Mouse (Mus musculus) bone marrow, adult 2 months (tissue): ENCODE measurements around the gene Tdp1. TPM values are rescaled to one million over a fixed set of nuclear protein-coding genes. Genes with fewer than 3 reads are reported as not detected.
"Not testable (repeated sequence)": the region's sequence is repeated elsewhere in the genome, so short reads cannot be mapped to it uniquely, and the experiment has no call there.

ENCODE experiments used
- H3K27ac ChIP-seq: fragments of 200-500 bp; 2 replicates; pipeline ENCODE4 v1.5.1; 2012; ENCODE audit warnings: low read depth, mild to moderate bottlenecking, control low read depth, inconsistent platforms, low read length; ENCODE audit not compliant: control insufficient read depth, poor library complexity, insufficient read depth
- H3K4me1 ChIP-seq: fragments of 200-500 bp; 2 replicates; pipeline ENCODE4 v1.6.1; 2011; ENCODE audit warnings: low read length; ENCODE audit not compliant: control insufficient read depth, insufficient read depth
- H3K4me3 ChIP-seq: fragments of 200-500 bp; replicated peaks from 2 replicates; pipeline ENCODE3; 2011; ENCODE audit warnings: mild to moderate bottlenecking, low read depth, low read length, control low read depth; ENCODE audit not compliant: control insufficient read depth
- CTCF ChIP-seq: fragments of 200-500 bp; IDR thresholded peaks from 2 replicates; pipeline ENCODE4 v1.5.1; 2011; ENCODE audit warnings: low read length, control low read depth; ENCODE audit not compliant: control insufficient read depth, insufficient read depth
- POLR2A ChIP-seq: fragments of 200-500 bp; IDR thresholded peaks from 2 replicates; pipeline ENCODE4 v1.6.1; 2011; ENCODE audit warnings: low read depth, mild to moderate bottlenecking, control low read depth, low read length, borderline replicate concordance; ENCODE audit not compliant: control insufficient read depth
- WGBS: fragments of 180-500 bp; shearing (Covaris S2); methylation state at CpG from one replicate; pipeline ENCODE4 v1.1.7; 2018; 5-methylcytosine and 5-hydroxymethylcytosine counted together
- polyA plus RNA-seq: library from polyadenylated mRNA; stranded (reverse); fragments of >200 nt; gene quantifications from 2 replicates; pipeline ENCODE4 v1.2.4, GENCODE M21; 2011; ENCODE audit warnings: low replicate concordance; ENCODE audit not compliant: missing spikeins, insufficient read depth, insufficient read length

The Tdp1 gene
- polyA plus RNA-seq, 1 experiment: 25.1 TPM

GRCm38 (mm10) chr12:99966116-99966770 lies 81.9 kb downstream of the Tdp1 start:
- Histone ChIP-seq H3K27ac (peak overlapping the region; percentile 22; the same call in 1 of the 2 replicates), H3K4me1 (no peaks in the 10 kb centered on the region), H3K4me3 (peak overlapping the region; percentile 46)
- no peak for TF ChIP-seq CTCF
- TF ChIP-seq POLR2A: no peak
- 12% methylated on average over 25 of the region's 25 CpGs for WGBS

GRCm38 (mm10) chr12:99966881-99967363 lies 82.6 kb downstream of the Tdp1 start:
- H3K4me3 ChIP-seq: no peak overlapping the region
- TF ChIP-seq CTCF (no peak), POLR2A (no peak)
- WGBS: 10% methylated on average over 12 of the region's 12 CpGs

GRCm38 (mm10) chr12:99969906-99970305 lies 85.6 kb downstream of the Tdp1 start:
- no peak overlapping the region for H3K4me3 ChIP-seq
- no peak for TF ChIP-seq POLR2A
- TF ChIP-seq CTCF: no peak
- H3K27ac ChIP-seq: no peak overlapping the region
- 74% methylated on average over 4 of the region's 4 CpGs for WGBS
- H3K4me1 ChIP-seq: no peaks in the 10 kb centered on the region

More at GRCm38 (mm10) chr12:99966881-99967363, 82.6 kb downstream of the Tdp1 start:
- Histone ChIP-seq H3K4me1 (no peaks in the 10 kb centered on the region), H3K27ac (no peak overlapping the region)

GRCm38 (mm10) chr12:99971205-99971894 lies 87.0 kb downstream of the Tdp1 start:
- H3K27ac ChIP-seq, H3K4me3 ChIP-seq, H3K4me1 ChIP-seq: not testable (repeated sequence)
- WGBS: 61% methylated on average over 7 of the region's 7 CpGs

GRCm38 (mm10) chr12:99972825-99973224 lies 88.5 kb downstream of the Tdp1 start:
- TF ChIP-seq CTCF (no peak), POLR2A (no peak)
- Histone ChIP-seq H3K4me3 (no peak overlapping the region), H3K27ac (no peak overlapping the region), H3K4me1 (no peaks in the 10 kb centered on the region)
- 75% methylated on average over 7 of the region's 7 CpGs for WGBS

GRCm38 (mm10) chr12:99973659-99974058 lies 89.3 kb downstream of the Tdp1 start:
- TF ChIP-seq CTCF (peak; percentile 64), POLR2A (no peak)
- no peak overlapping the region for H3K27ac ChIP-seq
- WGBS: 73% methylated on average over 1 of the region's 1 CpGs
- no peaks in the 10 kb centered on the region for H3K4me1 ChIP-seq
- no peak overlapping the region for H3K4me3 ChIP-seq

- no peak overlapping the region for H3K4me3 ChIP-seq
- WGBS: 38% methylated on average over 4 of the region's 4 CpGs
- TF ChIP-seq POLR2A (no peak), CTCF (no peak)
- H3K27ac ChIP-seq: no peak overlapping the region
- H3K4me1 ChIP-seq: no peaks in the 10 kb centered on the region
These were observed 95.2 kb downstream of the Tdp1 start for GRCm38 (mm10) chr12:99979541-99979940.

GRCm38 (mm10) chr12:99986797-99987196 lies 102.5 kb downstream of the Tdp1 start:
- WGBS: 60% methylated on average over 5 of the region's 5 CpGs
- Histone ChIP-seq H3K27ac (no peak overlapping the region), H3K4me3 (no peak overlapping the region), H3K4me1 (no peaks in the 10 kb centered on the region; the same call in none of the 2 replicates)
- TF ChIP-seq POLR2A: no peak
- TF ChIP-seq CTCF: no peak
